Mouse (Mus musculus) left cerebral cortex, adult 9 months (tissue): ENCODE results near the gene Cbfa2t2.
A peak's percentile ranks its signal among the peaks of the same experiment; 100 is the strongest.

ENCODE experiments used
- DNase-seq, 2 experiments: peaks; one replicate each; pipeline ENCODE4 v3.0.0; 2022; ENCODE audit warnings: low spot score in 2 of 2

Cbfa2t2 gene

DNA sequence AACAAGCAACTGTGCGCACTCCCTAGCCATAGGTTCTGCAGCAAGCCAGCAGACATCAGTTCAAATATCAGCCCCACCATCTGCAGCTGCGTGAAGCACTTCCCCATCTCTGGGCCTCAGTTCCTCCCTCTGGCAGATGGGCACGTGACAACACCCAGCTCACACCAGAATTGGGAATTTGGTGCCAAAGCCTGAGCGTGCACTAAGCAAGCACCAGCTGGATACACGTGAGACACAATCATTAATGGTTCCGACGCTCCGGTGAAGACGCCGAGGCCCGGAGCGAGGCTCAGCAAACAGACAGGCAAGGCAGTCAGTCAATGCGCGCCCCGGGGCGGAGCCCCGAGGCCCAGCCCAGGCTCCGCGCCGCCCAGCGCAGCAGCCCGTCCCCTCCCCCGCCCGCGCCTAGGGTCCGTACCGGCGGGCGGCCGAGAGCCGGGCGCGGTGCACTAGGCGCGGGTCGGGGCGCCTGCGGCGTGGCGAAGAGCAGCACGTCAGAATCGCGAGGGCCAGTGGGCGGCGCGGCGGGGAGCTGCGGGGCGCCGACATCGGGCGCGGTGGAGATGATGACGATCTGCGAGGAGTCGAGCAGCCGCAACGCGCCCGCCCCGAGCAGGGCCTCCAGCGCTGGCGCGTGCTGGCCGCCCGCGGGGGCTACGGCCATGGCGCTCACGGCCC, 132.9 kb downstream of the Cbfa2t2 start:
- peak in 1 of 2 experiments; percentile 58 for DNase-seq

GRCm38 (mm10) chr2:154569836-154570286, 133.6 kb downstream of the Cbfa2t2 start, which contains the start of gene E2f1:
E2f1 (minus strand) TSS chr2:154569892.
- peak; percentile 62 to 90 for DNase-seq

GRCm38 (mm10) chr2:154570666-154571065, 134.4 kb downstream of the Cbfa2t2 start:
- no peak for DNase-seq

DNA sequence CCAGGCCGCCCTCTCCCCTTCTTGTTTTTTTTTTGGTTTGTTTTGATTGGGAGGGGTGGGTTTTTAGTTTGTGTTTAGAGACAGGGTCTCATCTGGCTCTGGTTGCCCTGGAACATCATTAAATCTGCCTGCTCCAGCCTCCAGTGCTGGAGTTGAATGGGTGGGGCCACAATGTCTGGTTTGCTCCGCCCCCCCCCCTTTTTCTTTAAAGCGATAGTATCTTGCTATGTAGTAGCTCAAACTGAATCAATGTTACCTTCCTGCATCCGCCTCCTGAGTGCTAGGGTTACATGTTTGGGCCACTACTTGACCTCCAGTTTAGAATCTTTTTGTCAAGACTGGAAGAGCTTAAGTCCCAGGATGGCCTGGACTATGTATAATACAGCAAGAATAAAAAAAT, 135.0 kb downstream of the Cbfa2t2 start:
- no peak for DNase-seq

DNA sequence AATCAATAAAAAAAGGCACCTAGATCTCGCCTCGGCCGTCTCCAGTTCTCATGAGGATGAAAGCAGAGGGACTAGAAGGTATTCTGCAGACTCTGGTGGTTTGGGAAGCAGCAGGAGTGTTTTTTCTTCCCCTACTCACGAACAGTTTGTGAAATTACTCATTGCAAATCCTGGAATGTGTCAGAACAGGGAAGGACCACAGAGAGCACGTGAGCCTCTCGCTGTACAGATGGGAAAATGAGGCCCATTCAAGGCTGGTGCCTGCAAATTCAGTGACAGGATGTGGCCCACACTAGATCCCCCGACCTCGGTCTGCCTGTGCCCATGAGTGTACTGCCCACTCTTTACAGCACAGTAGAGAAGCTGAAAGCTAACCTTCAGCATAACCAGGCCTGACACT, 135.7 kb downstream of the Cbfa2t2 start:
- peak in 1 of 2 experiments; percentile 31 for DNase-seq

GRCm38 (mm10) chr2:154572996-154573395, 136.7 kb downstream of the Cbfa2t2 start:
- no peak for DNase-seq

GRCm38 (mm10) chr2:154574271-154574670, 138.0 kb downstream of the Cbfa2t2 start:
- no peak for DNase-seq

- no peak for DNase-seq
Observed at GRCm38 (mm10) chr2:154576876-154577743, 140.8 kb downstream of the Cbfa2t2 start.

- no peak for DNase-seq
Observed at GRCm38 (mm10) chr2:154577744-154578067, 141.4 kb downstream of the Cbfa2t2 start.

DNA sequence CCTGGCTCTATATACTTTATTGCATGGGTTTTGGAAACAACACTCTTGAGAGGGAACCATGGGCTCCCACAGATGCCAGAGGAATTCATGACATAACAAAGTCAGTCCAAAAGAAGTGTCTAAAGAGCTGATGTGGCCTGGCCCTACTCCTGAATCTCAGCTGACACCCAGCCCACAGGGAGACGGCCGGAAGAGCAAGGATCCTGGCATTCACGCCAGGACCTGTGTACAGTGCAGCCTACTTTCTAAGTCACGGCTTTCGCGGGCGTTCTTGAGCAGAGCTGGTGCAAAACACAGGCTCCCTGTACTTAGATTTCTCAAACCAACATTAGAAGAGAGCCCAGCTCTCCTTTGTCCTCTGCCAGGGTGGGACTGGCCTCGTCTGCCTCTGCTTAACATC, 144.3 kb downstream of the Cbfa2t2 start:
- no peak for DNase-seq

GRCm38 (mm10) chr2:154581421-154581820, 145.1 kb downstream of the Cbfa2t2 start:
- DNase-seq: no peak

GRCm38 (mm10) chr2:154583906-154584872, 147.9 kb downstream of the Cbfa2t2 start:
- DNase-seq: peak; percentile 90 to 96

GRCm38 (mm10) chr2:154584931-154585601, 148.8 kb downstream of the Cbfa2t2 start:
- no peak for DNase-seq

GRCm38 (mm10) chr2:154586405-154586804, 150.1 kb downstream of the Cbfa2t2 start:
- no peak for DNase-seq
